19 mouse cellular contexts compared by ENCODE assay signal in genomic region chr3:27408564-27408963, GRCm38 (mm10). TPM values are rescaled to one million over a fixed set of nuclear protein-coding genes. Genes with fewer than 3 reads are reported as not detected.
"Had no signal": no experiment of that assay in that cellular context is flagged by ENCODE, and none has a peak within 500 bp of the region (broad histone marks: within the 10 kb centered on the region; RNA-seq: fewer than 3 reads in every experiment).

No protein-coding gene starts in this region.

- H3K4me3 ChIP-seq: limb, embryonic 13.5 days; myocyte; neural tube, embryonic 15.5 days; stomach, embryonic 15.5 days had no signal

- H3K9me3 ChIP-seq: limb, embryonic 13.5 days; neural tube, embryonic 15.5 days; stomach, embryonic 15.5 days had no signal

- H3K4me1 ChIP-seq: limb, embryonic 13.5 days; neural tube, embryonic 15.5 days; stomach, embryonic 15.5 days had no signal

- H3K4me2 ChIP-seq: limb, embryonic 13.5 days; midbrain, embryonic 11.5 days; neural tube, embryonic 15.5 days; stomach, embryonic 15.5 days had no signal

- H3K27me3 ChIP-seq: limb, embryonic 13.5 days; neural tube, embryonic 15.5 days; stomach, embryonic 15.5 days had no signal

- H3K9ac ChIP-seq: limb, embryonic 13.5 days; liver, embryonic 14.5 days; neural tube, embryonic 15.5 days; stomach, embryonic 15.5 days had no signal

- DNase-seq: kidney, adult 11 months; kidney, adult 9 months; kidney, postnatal 36 days; layer of hippocampus, adult 9-11 months; left cerebral cortex, postnatal 4 days; lung, adult 18-20 months; thymus, adult 2 months; thymus, postnatal 36 days had no signal

- H3K36me3 ChIP-seq: limb, embryonic 13.5 days; neural tube, embryonic 15.5 days; stomach, embryonic 15.5 days had no signal

- H3K27ac ChIP-seq: kidney, postnatal 0 days; limb, embryonic 13.5 days; liver, embryonic 14.5 days; neural tube, embryonic 15.5 days; stomach, embryonic 15.5 days had no signal

RNA-seq across cellular contexts. Expression of gene Ghsr, which starts 37.4 kb away (rescaled TPM):
- total RNA-seq: liver, adult 2 months had no signal
- polyA plus RNA-seq: kidney, postnatal 0 days; limb, embryonic 13.5 days; liver, adult 2 months; liver, embryonic 14.5 days; lung, embryonic 16.5 days; myocyte; spleen, adult 2 months; testis, adult 2 months had no signal
